Mouse (Mus musculus) embryonic facial prominence, embryonic 11.5 days (tissue): ENCODE data around the gene Adamts14. TPM values are rescaled to one million over a fixed set of nuclear protein-coding genes. Genes with fewer than 3 reads are reported as not detected.
A peak's percentile ranks its signal among the peaks of the same experiment; 100 is the strongest.

Source experiments
- ATAC-seq: fragments of 200-750 bp; cut with Nextera tagmentation; replicated peaks from 2 replicates; pipeline ENCODE4 v1.8.0; 2017; ENCODE audit warnings: low read depth; ENCODE audit not compliant: insufficient number of reproducible peaks, low FRiP score, low TSS enrichment
- DNase-seq: peaks from one replicate; pipeline ENCODE4 v3.0.0-alpha.2; 2015; ENCODE audit warnings: low spot score
- H3K27ac ChIP-seq: fragments of 300-500 bp; sonication (generic); replicated peaks from 2 replicates; pipeline ENCODE4 v1.5.1; 2014; ENCODE audit warnings: mild to moderate bottlenecking, low read depth, low read length, control low read depth
- H3K27me3 ChIP-seq: fragments of 300-500 bp; sonication (generic); 2 replicates; pipeline ENCODE4 v1.6.1; 2014; ENCODE audit warnings: mild to moderate bottlenecking, low read length, moderate library complexity, mixed read lengths; ENCODE audit not compliant: control insufficient read depth, insufficient read depth
- H3K36me3 ChIP-seq: fragments of 300-500 bp; sonication (generic); replicated peaks from 2 replicates; pipeline ENCODE4 v1.6.1; 2014; ENCODE audit warnings: low read depth, mild to moderate bottlenecking, low read length, moderate library complexity, mixed read lengths; ENCODE audit not compliant: control insufficient read depth, insufficient read depth
- H3K4me1 ChIP-seq: fragments of 300-500 bp; sonication (generic); 2 replicates; pipeline ENCODE4 v1.6.1; 2014; ENCODE audit warnings: low read length, mixed read lengths; ENCODE audit not compliant: control insufficient read depth, insufficient read depth
- H3K4me2 ChIP-seq: fragments of 300-500 bp; sonication (generic); 2 replicates; pipeline ENCODE4 v1.6.1; 2014; ENCODE audit warnings: low read depth, mild to moderate bottlenecking, control low read depth, low read length, moderate library complexity
- H3K4me3 ChIP-seq: fragments of 300-500 bp; sonication (generic); 2 replicates; pipeline ENCODE4 v1.5.1; 2014; ENCODE audit warnings: low read depth, low read length, control low read depth
- H3K9ac ChIP-seq: fragments of 300-500 bp; sonication (generic); replicated peaks from 2 replicates; pipeline ENCODE4 v1.6.1; 2014; ENCODE audit warnings: mild to moderate bottlenecking, control low read depth, low read length
- H3K9me3 ChIP-seq: fragments of 300-500 bp; sonication (generic); replicated peaks from 2 replicates; pipeline ENCODE4 v1.6.1; 2016; ENCODE audit warnings: mild to moderate bottlenecking, low read length, inconsistent platforms, mixed read lengths; ENCODE audit not compliant: control insufficient read depth
- WGBS: fragments of 180-500 bp; shearing (Covaris S2); extraction: QIAGEN DNeasy Blood & Tissue Kit; methylation state at CpG from one replicate; pipeline ENCODE4 v1.1.7; 2014; 5-methylcytosine and 5-hydroxymethylcytosine counted together
- polyA plus RNA-seq: library from polyadenylated mRNA; unstranded; fragments of >200 nt; fragmentation: Nextera tagmentation; extraction: Ambion mirVana; gene quantifications from 2 replicates; pipeline ENCODE4 v1.2.1, GENCODE M21; 2014

Gene Adamts14
- polyA plus RNA-seq, 1 experiment from 2014 or later: 0.27 TPM

- Histone ChIP-seq H3K9ac (no peak overlapping the region), H3K4me2 (no peak overlapping the region), H3K36me3 (no peaks in the 10 kb centered on the region), H3K4me1 (no peaks in the 10 kb centered on the region), H3K27ac (no peak overlapping the region), H3K9me3 (no peaks in the 10 kb centered on the region), H3K4me3 (no peak overlapping the region), H3K27me3 (0 out of 2 replicates have a peak, but pooled peaks cover 5% of the 10 kb centered on the region)
- DNase-seq: no peak
- WGBS: 80% methylated on average over 6 of the region's 6 CpGs
- no peak for ATAC-seq
These were observed 93.3 kb downstream of the Adamts14 start for GRCm38 (mm10) chr10:61179927-61180326.

GRCm38 (mm10) chr10:61178687-61179086, 94.6 kb downstream of the Adamts14 start:
- H3K27me3 ChIP-seq: 0 out of 2 replicates have a peak, but pooled peaks cover 5% of the 10 kb centered on the region
- no peak overlapping the region for H3K9ac ChIP-seq
- H3K27ac ChIP-seq: no peak overlapping the region
- H3K4me1 ChIP-seq: no peaks in the 10 kb centered on the region
- H3K4me3 ChIP-seq: no peak overlapping the region
- no peak overlapping the region for H3K4me2 ChIP-seq
- DNase-seq (no peak), ATAC-seq (no peak)
- H3K9me3 ChIP-seq: no peaks in the 10 kb centered on the region
- no peaks in the 10 kb centered on the region for H3K36me3 ChIP-seq
- 83% methylated on average over 8 of the region's 8 CpGs for WGBS

- H3K9me3 ChIP-seq: no peaks in the 10 kb centered on the region
- 0 out of 2 replicates have a peak, but pooled peaks cover 5% of the 10 kb centered on the region for H3K27me3 ChIP-seq
- H3K36me3 ChIP-seq: no peaks in the 10 kb centered on the region
- ATAC-seq: no peak
- 83% methylated on average over 4 of the region's 4 CpGs for WGBS
- H3K4me2 ChIP-seq: no peak overlapping the region
- no peaks in the 10 kb centered on the region for H3K4me1 ChIP-seq
- H3K4me3 ChIP-seq: no peak overlapping the region
- no peak overlapping the region for H3K27ac ChIP-seq
- DNase-seq: no peak
- H3K9ac ChIP-seq: no peak overlapping the region
These were observed 95.5 kb downstream of the Adamts14 start for GRCm38 (mm10) chr10:61177751-61178150.

GRCm38 (mm10) chr10:61176221-61176790, 96.9 kb downstream of the Adamts14 start:
- Histone ChIP-seq H3K9ac (no peak overlapping the region), H3K36me3 (no peaks in the 10 kb centered on the region), H3K4me1 (no peaks in the 10 kb centered on the region), H3K9me3 (no peaks in the 10 kb centered on the region), H3K27me3 (0 out of 2 replicates have a peak, but pooled peaks cover 5% of the 10 kb centered on the region), H3K4me3 (no peak overlapping the region), H3K27ac (no peak overlapping the region), H3K4me2 (no peak overlapping the region)
- WGBS: 48% methylated on average over 7 of the region's 7 CpGs
- DNase-seq (no peak), ATAC-seq (no peak)

- no peak overlapping the region for H3K9ac ChIP-seq
- ATAC-seq: no peak
- H3K9me3 ChIP-seq: no peaks in the 10 kb centered on the region
- DNase-seq: peak; percentile 50
- 13% methylated on average over 24 of the region's 24 CpGs for WGBS
- no peak overlapping the region for H3K27ac ChIP-seq
- H3K36me3 ChIP-seq: no peaks in the 10 kb centered on the region
- H3K4me3 ChIP-seq: no peak overlapping the region
- no peak overlapping the region for H3K4me2 ChIP-seq
- no peaks in the 10 kb centered on the region for H3K4me1 ChIP-seq
- H3K27me3 ChIP-seq: 0 out of 2 replicates have a peak, but pooled peaks cover 5% of the 10 kb centered on the region
These were observed 97.6 kb downstream of the Adamts14 start for GRCm38 (mm10) chr10:61175442-61176204.

GRCm38 (mm10) chr10:61174711-61175441, 98.4 kb downstream of the Adamts14 start:
- Histone ChIP-seq H3K27ac (no peak overlapping the region), H3K4me2 (no peak overlapping the region), H3K4me1 (no peaks in the 10 kb centered on the region), H3K36me3 (no peaks in the 10 kb centered on the region), H3K4me3 (no peak overlapping the region), H3K9ac (no peak overlapping the region), H3K27me3 (0 out of 2 replicates have a peak, but pooled peaks cover 5% of the 10 kb centered on the region), H3K9me3 (no peaks in the 10 kb centered on the region)
- WGBS: 38% methylated on average over 12 of the region's 13 CpGs
- no peak for DNase-seq
- ATAC-seq: no peak

GRCm38 (mm10) chr10:61172496-61172895, 100.7 kb downstream of the Adamts14 start:
- ATAC-seq (no peak), DNase-seq (no peak)
- Histone ChIP-seq H3K27ac (no peak overlapping the region), H3K4me1 (no peaks in the 10 kb centered on the region), H3K36me3 (no peaks in the 10 kb centered on the region), H3K4me2 (no peak overlapping the region), H3K9ac (no peak overlapping the region), H3K27me3 (0 out of 2 replicates have a peak, but pooled peaks cover 5% of the 10 kb centered on the region), H3K9me3 (no peaks in the 10 kb centered on the region), H3K4me3 (no peak overlapping the region)
- 79% methylated on average over 4 of the region's 4 CpGs for WGBS
